Mouse (Mus musculus) E14TG2a.4 (cell line): Measurements from ENCODE around the gene Hmx2.

Source experiments
- CTCF ChIP-seq: conservative IDR thresholded peaks from 2 replicates; pipeline ENCODE4 v1.5.1; 2014; ENCODE audit warnings: low read length
- NANOG ChIP-seq: IDR thresholded peaks from 2 replicates; pipeline ENCODE4 v1.6.1; 2014; ENCODE audit warnings: borderline replicate concordance, low read length, mixed read lengths

GRCm38 (mm10) chr7:131554341-131555180 is 6.0 kb downstream of the Hmx2 start:
- TF ChIP-seq CTCF (0 out of 2 replicates have a peak, but pooled peaks have one; percentile 3), NANOG (no peak)
